Mouse (Mus musculus) E14TG2a.4 (cell line): ENCODE results near the gene Igf2bp3.

Experiments
- H3K27me3 ChIP-seq: 2 replicates; pipeline ENCODE4 v1.6.1; 2014; ENCODE audit warnings: low read length, control low read depth; ENCODE audit not compliant: insufficient read depth
- H3K36me3 ChIP-seq: 2 replicates; pipeline ENCODE4 v1.6.1; 2014; ENCODE audit warnings: low read length, control low read depth; ENCODE audit not compliant: insufficient read depth
- H3K4me1 ChIP-seq: replicated peaks from 2 replicates; pipeline ENCODE4 v1.6.1; 2014; ENCODE audit warnings: low read depth, low read length, control low read depth
- H3K4me3 ChIP-seq: replicated peaks from 2 replicates; pipeline ENCODE4 v1.5.1; 2014; ENCODE audit warnings: mild to moderate bottlenecking, low read length
- H3K9me3 ChIP-seq: 2 replicates; pipeline ENCODE4 v1.6.1; 2014; ENCODE audit warnings: low read length, control low read depth
- CTCF ChIP-seq: conservative IDR thresholded peaks from 2 replicates; pipeline ENCODE4 v1.5.1; 2014; ENCODE audit warnings: low read length
- NANOG ChIP-seq: IDR thresholded peaks from 2 replicates; pipeline ENCODE4 v1.6.1; 2014; ENCODE audit warnings: borderline replicate concordance, low read length, mixed read lengths
- POU5F1 ChIP-seq: IDR thresholded peaks from 2 replicates; pipeline ENCODE4 v1.6.1; 2014; ENCODE audit warnings: low read length, borderline replicate concordance

Igf2bp3 gene

DNA sequence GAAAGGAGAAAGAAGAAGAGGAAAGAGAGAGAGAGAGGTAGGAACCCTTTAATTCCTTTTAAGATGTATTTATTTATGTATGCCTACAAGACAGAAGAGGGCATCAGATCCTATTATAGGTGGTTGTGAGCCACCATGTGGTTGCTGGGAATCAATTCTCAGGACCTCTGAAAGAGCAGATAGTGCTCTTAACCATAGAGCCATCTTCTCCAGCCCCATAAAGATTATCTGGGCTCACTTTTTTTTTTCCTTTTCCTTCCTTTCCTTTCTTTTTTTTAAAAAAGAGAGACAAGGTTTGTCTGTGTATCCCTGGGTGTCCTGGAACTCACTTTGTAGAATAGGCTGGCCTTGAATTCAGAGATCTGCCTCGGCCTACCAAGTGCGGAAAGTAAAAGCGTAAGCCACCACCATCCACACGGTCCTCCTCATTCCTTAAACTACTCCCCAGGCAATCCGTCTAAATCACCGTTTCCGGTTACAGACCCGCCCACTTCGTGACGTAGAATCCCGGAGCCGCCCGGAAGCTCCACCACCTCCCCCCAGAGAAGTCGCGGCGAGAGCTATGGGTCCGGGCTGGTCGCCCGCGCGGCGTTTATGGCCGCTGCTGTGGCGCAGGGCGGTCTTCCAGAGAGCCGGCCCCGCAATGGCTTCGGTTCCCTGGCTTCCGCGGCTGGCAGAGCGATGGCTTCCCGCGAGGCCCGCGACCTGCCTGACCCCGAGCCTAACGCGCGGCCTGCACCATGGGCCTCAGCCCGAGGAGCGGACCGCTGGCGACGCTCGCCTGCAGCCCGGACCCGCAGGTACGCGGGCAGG, 141.2 kb downstream of the Igf2bp3 start, which contains the start of gene Malsu1:
Gene Malsu1 (plus strand): TSS at position 492 of the 813 bp plus-strand sequence.
- peaks cover 34% of the 10 kb centered on the region for H3K4me1 ChIP-seq
- TF ChIP-seq CTCF (no peak), NANOG (no peak; the same call in 1 of the 2 replicates), POU5F1 (no peak)
- H3K36me3 ChIP-seq: peaks cover 29% of the 10 kb centered on the region
- H3K4me3 ChIP-seq: peak within 1 kb of the TSS; percentile 98
- H3K9me3 ChIP-seq: no peaks in the 10 kb centered on the region
- H3K27me3 ChIP-seq: no peaks in the 10 kb centered on the region

DNA sequence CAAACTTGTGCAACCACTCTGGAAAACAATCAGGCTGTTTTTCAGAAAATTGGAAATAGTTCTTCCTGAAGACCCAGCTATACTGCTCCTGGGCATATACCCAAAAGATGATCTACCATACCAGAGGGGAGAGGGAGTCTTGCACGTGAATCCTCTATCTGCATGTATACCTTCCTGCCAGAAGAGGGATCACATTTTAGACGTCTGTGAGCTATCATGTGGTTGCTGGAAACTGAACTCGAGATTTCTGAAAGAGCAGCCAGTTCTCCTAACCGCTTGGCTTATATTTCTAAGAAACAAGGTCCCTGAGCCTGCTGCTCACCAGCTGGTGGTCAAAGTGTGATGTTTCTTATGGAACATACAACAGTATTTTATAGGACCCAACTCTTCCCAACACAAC, 146.4 kb downstream of the Igf2bp3 start:
- TF ChIP-seq NANOG (no peak), POU5F1 (no peak), CTCF (no peak)
- H3K27me3 ChIP-seq: no peaks in the 10 kb centered on the region
- H3K4me3 ChIP-seq: no peak overlapping the region
- peaks cover 11% of the 10 kb centered on the region for H3K4me1 ChIP-seq
- peaks cover 4% of the 10 kb centered on the region; the same call in 1 of the 2 replicates for H3K9me3 ChIP-seq
- H3K36me3 ChIP-seq: no peaks in the 10 kb centered on the region

DNA sequence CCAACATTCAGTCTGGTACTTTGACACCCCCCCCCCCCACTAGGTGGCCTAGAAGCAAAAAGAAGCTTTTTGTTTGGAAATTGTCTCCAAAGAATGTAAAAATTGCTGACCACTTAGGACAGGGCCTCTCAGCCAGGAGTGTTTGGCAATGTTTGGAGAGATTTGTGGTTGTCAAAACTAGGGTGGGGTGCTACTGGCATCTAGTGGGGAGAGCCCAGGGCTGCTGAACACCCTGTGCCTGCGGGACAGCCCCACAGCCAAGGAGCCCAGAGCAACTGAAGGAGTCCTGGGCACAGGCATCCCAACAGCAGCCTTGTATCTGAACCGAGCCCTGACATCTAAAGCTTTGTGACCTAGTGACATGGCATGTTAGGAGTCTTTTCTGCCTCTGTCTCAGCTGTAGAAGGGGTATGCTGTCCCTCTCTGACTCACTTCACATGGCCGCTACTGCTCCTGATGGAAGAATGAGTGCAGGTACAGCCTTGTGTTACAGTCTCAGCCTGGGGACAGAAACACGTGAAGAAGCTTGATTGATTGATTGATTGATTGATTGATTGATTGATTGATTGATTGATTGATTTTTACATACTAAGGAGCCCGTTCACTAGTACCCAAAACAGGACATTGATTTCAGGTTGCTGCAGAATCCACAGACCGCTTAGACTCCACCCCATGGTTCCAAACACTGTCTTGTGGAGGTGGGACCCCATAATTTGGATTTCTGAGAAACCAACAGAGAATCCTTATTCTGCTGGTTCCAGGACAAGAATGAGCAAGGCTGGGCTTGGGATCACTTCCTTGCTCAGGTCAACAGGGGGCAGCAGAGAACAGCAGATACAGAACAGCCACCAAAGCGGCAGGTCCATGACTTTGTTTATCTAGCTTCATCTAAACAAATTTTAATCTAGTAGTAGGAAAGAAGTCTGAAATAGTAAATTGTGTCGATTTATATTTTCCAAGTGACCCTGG, 157.4 kb downstream of the Igf2bp3 start:
- Histone ChIP-seq H3K4me1 (peaks cover 17% of the 10 kb centered on the region), H3K36me3 (no peaks in the 10 kb centered on the region), H3K9me3 (peaks cover 1% of the 10 kb centered on the region; the same call in 1 of the 2 replicates), H3K4me3 (no peak overlapping the region), H3K27me3 (no peaks in the 10 kb centered on the region)
- TF ChIP-seq POU5F1 (no peak), CTCF (peak; percentile 88)

DNA sequence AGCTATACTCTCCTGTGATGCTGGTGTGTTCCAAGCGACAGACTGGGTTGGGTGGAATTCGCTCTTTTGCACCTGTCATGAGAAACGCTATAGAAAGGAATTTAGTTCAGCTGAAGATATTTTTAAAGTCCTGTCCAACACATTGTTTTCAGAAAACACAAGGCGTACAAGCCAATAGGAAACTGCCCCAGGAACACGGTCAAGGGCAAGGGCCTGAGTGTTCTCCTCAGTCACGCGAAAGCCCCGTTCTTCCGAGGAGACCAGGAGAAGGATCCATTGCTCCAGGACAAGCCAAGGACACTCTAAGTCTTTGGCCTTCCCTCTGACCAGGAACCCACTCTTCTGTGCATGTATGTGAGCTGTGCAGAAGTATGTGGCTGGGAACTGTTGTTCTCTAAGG, 158.7 kb downstream of the Igf2bp3 start:
- Histone ChIP-seq H3K27me3 (no peaks in the 10 kb centered on the region), H3K36me3 (no peaks in the 10 kb centered on the region), H3K9me3 (no peaks in the 10 kb centered on the region), H3K4me1 (peaks cover 17% of the 10 kb centered on the region), H3K4me3 (no peak overlapping the region)
- no peak for TF ChIP-seq NANOG
- no peak for TF ChIP-seq POU5F1
- TF ChIP-seq CTCF: no peak

DNA sequence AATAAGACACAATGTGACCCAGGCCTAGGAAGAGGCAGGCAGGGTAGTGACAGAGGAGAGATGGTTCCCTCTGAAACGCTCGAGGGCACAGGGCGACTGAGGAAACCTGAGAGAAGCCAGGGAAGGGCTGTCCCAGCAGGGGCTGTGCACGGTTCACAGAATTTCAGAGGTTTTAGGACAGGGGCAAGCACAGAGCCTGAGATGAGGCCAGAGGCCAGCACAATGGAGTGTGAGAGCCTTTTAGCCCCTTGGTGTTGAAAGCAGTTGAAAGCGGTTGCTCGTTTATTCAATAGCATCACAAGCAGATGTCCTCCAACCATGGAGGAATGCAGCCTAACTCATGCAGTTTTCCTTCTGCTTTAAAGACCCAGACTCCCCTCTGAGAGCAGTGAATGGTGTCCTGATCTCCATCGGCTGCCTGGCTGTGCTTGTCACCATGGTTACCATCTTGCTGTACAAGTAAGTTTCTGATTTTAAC, 159.5 kb downstream of the Igf2bp3 start:
- Histone ChIP-seq H3K27me3 (no peaks in the 10 kb centered on the region), H3K36me3 (no peaks in the 10 kb centered on the region), H3K4me1 (peaks cover 17% of the 10 kb centered on the region), H3K4me3 (no peak overlapping the region), H3K9me3 (no peaks in the 10 kb centered on the region)
- TF ChIP-seq CTCF (no peak), POU5F1 (no peak), NANOG (peak; percentile 76)

DNA sequence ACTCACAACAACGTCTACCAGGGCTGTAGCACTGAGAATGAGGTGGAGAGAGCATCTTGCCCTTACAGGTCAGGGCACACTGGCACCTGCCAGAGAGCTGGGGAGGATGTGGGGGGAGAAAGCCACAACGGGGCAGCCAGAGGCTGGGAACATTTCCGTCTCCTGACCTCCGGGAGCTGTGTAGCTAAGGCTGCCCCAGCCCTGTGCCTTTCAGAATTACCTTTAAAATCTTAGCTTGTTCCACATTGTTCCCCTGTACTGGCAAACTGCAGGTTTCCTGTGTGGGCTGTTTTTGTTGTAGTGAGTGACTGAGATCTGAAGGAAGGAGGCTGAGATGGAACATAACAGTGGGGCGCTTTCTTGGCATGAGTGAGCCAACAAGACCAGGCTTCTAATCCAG, 162.6 kb downstream of the Igf2bp3 start:
- no peak overlapping the region for H3K4me3 ChIP-seq
- H3K36me3 ChIP-seq: no peaks in the 10 kb centered on the region
- H3K27me3 ChIP-seq: no peaks in the 10 kb centered on the region
- H3K9me3 ChIP-seq: no peaks in the 10 kb centered on the region
- H3K4me1 ChIP-seq: peaks cover 41% of the 10 kb centered on the region
- no peak for TF ChIP-seq POU5F1
- TF ChIP-seq NANOG: no peak
- TF ChIP-seq CTCF: no peak

DNA sequence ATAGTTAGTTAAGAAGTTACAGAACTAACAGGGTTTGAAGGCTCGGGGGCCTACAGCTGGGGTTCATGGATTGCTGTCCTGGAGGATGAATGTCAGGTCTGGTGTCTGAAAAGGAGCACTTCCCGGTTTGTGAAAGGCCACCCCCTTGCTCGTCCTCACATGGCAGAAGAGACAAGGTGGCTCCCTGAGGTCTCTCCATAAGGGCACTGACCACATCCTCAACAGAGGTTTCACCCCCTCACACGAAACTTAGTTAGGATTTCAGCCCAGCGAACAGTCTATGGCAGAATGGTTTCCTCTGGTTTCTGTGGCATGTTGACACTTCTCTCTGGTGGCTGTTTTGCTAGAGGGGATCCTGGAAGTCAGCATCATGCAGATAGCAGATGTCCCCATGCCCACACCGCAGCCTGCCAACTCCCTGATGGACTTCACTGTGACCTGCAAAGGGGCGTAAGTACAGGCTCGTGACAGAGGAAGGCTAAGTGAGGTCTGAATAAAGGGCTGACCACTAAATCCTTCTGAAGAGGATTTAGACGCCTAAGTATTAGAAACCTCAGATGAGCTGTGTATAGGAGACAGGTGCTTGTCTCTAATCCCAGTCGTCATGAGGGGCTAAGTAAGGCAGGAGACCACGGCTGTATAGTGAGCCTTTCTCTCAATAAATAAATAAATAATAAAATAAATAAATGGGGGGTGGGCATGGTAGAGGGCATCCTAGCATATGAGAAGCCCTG, 163.9 kb downstream of the Igf2bp3 start:
- no peaks in the 10 kb centered on the region for H3K9me3 ChIP-seq
- no peak overlapping the region for H3K4me3 ChIP-seq
- no peaks in the 10 kb centered on the region for H3K36me3 ChIP-seq
- H3K4me1 ChIP-seq: peaks cover 36% of the 10 kb centered on the region
- 0 out of 2 replicates have a peak, but pooled peaks cover 3% of the 10 kb centered on the region for H3K27me3 ChIP-seq
- TF ChIP-seq CTCF (no peak), POU5F1 (no peak), NANOG (no peak)
